Mouse (Mus musculus): ENCODE data around the gene Ubn1. TPM values are rescaled to one million over a fixed set of nuclear protein-coding genes. Genes with fewer than 3 reads are reported as not detected.

The Ubn1 gene
- polyA plus RNA-seq, 1 experiment from 2014 or later, result 27.7 TPM

DNA sequence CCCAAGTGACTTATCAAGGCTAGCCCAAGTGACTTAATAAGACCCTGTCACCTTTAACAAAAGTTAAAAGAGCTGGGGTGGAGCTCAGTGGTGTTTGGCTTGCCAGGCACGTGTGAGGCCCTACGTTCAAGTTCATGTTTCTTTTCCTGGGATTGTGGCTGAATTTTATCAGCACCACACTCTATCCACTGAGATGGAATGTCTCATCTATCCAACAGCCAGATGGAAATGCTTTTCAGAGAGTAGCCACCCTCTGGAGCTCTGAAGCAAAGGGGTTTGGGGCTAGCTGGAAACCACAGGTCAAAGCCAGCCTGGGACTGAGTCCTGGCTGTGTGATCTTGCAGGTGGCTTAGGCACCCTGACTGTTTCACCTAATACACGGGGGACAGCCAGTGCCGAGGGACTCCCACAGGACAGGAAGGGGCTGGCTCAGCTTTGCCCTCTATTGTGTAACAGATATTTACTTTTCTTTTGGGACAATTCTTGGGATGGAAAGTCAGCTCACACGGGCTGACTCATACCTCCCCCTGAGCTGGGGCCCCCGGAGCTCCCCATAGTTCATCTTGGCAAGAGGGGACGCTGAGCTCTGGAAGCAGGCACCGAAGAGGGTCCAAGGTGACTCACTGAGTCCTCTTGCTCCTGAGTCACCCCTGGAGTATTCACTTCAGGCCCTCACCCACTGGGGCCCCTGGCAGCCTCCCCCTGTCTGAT lies 85.8 kb downstream of the Ubn1 start:
- in situ Hi-C loops (cut with MboI; ENCODE audit: low pct_unique_long_range_greater_than_20kb), result loop anchor here (25.0 kb wide), 1 partner anchor 448 kb away; the partner anchor contains the start of gene Coro7
- peak; percentile 73 for DNase-seq (ENCODE audit: low read depth, low spot score)
- CTCF ChIA-PET, result interaction anchor here (0.9 to 1.4 kb wide), 6 partner anchors 10 to 85 kb away, joined by 3 read pairs; no protein-coding TSS in a partner anchor
- ATAC-seq, result peak; percentile 51
- POLR2A ChIA-PET, result interaction anchor here (2.6 kb wide), 1 partner anchor 84 kb away, joined by 11 read pairs; the partner anchor contains the start of gene Ubn1
- TF ChIP-seq CTCF (IDR thresholded peaks at IDR 0.05), result no peak
- no peaks in the 10 kb centered on the region for H3K27me3 ChIP-seq

Other genes with a start within 250 kb of the Ubn1 start
- 0.89 TPM for gene 4930562C15Rik, start 214.6 kb upstream of the Ubn1 start, polyA plus RNA-seq (2021)
- 30.2 TPM for gene Ubald1, start 169.7 kb upstream of the Ubn1 start, polyA plus RNA-seq (2021)
- gene Mgrn1, start 163.8 kb upstream of the Ubn1 start, polyA plus RNA-seq (2021), result 121 TPM
- 57.9 TPM for gene Nudt16l1, start 111.3 kb upstream of the Ubn1 start, polyA plus RNA-seq (2021)
- gene Anks3, start 85.9 kb upstream of the Ubn1 start, polyA plus RNA-seq (2021), result 58.2 TPM
- 0.09 TPM for gene Sept12, start 52.2 kb upstream of the Ubn1 start, polyA plus RNA-seq (2021)
- not detected for gene Smim22, start 42.8 kb upstream of the Ubn1 start, polyA plus RNA-seq (2021)
- 50.2 TPM for gene Rogdi, start 36.5 kb upstream of the Ubn1 start, polyA plus RNA-seq (2021)
- 102 TPM for gene Glyr1, start 194 bp upstream of the Ubn1 start, polyA plus RNA-seq (2021)
- gene Ppl, start 82.4 kb downstream of the Ubn1 start, polyA plus RNA-seq (2021), result 0.03 TPM
- gene Sec14l5, start 97.1 kb downstream of the Ubn1 start, polyA plus RNA-seq (2021), result not detected
- gene Nagpa, start 154.0 kb downstream of the Ubn1 start, polyA plus RNA-seq (2021), result 20.2 TPM
- 0.21 TPM for gene AU021092, start 172.2 kb downstream of the Ubn1 start, polyA plus RNA-seq (2021)
- 37.4 TPM for gene Alg1, start 183.6 kb downstream of the Ubn1 start, polyA plus RNA-seq (2021)
- gene Eef2kmt, start 205.9 kb downstream of the Ubn1 start, polyA plus RNA-seq (2021), result 45.3 TPM

Data from Patski (cell line).